Mouse (Mus musculus) stomach, embryonic 14.5 days (tissue): Measurements from ENCODE around the gene Olfml3. TPM values are rescaled to one million over a fixed set of nuclear protein-coding genes. Genes with fewer than 3 reads are reported as not detected.

Source experiments
- ATAC-seq: fragments of 200-750 bp; cut with Nextera tagmentation; 2 replicates; pipeline ENCODE4 v1.8.0; 2017; ENCODE audit warnings: low read depth, moderate TSS enrichment; ENCODE audit not compliant: insufficient number of reproducible peaks, insufficient read depth, low FRiP score
- H3K27ac ChIP-seq: fragments of 300-500 bp; sonication (generic); 2 replicates; pipeline ENCODE4 v1.5.1; 2014; ENCODE audit warnings: mild to moderate bottlenecking, low read length, moderate library complexity, mixed read lengths
- H3K27me3 ChIP-seq: fragments of 300-500 bp; sonication (generic); 2 replicates; pipeline ENCODE4 v1.6.1; 2014; ENCODE audit warnings: low read length, control low read depth, mixed read lengths; ENCODE audit not compliant: control insufficient read depth, insufficient read depth
- H3K36me3 ChIP-seq: fragments of 300-500 bp; sonication (generic); 2 replicates; pipeline ENCODE4 v1.6.1; 2014; ENCODE audit warnings: mild to moderate bottlenecking, control low read depth, low read length, moderate library complexity, mixed read lengths; ENCODE audit not compliant: control insufficient read depth, insufficient read depth
- H3K4me1 ChIP-seq: fragments of 300-500 bp; sonication (generic); 2 replicates; pipeline ENCODE4 v1.6.1; 2014; ENCODE audit warnings: low read length, control low read depth, mixed read lengths; ENCODE audit not compliant: control insufficient read depth, insufficient read depth
- H3K4me2 ChIP-seq: fragments of 300-500 bp; sonication (generic); replicated peaks from 2 replicates; pipeline ENCODE4 v1.6.1; 2014; ENCODE audit warnings: low read depth, low read length, control low read depth
- H3K4me3 ChIP-seq: fragments of 300-500 bp; sonication (generic); 2 replicates; pipeline ENCODE4 v1.5.1; 2014; ENCODE audit warnings: low read depth, low read length, control low read depth
- H3K9ac ChIP-seq: fragments of 300-500 bp; sonication (generic); replicated peaks from 2 replicates; pipeline ENCODE4 v1.6.1; 2014; ENCODE audit warnings: low read depth, mild to moderate bottlenecking, control low read depth, low read length, moderate library complexity, mixed read lengths
- H3K9me3 ChIP-seq: fragments of 300-500 bp; sonication (generic); 2 replicates; pipeline ENCODE4 v1.6.1; 2016; ENCODE audit warnings: low read depth, low read length, control low read depth; ENCODE audit not compliant: control insufficient read depth
- WGBS: fragments of 180-500 bp; shearing (Covaris S2); extraction: QIAGEN DNeasy Blood & Tissue Kit; methylation state at CpG from one replicate; pipeline ENCODE4 v1.1.7; 2014; 5-methylcytosine and 5-hydroxymethylcytosine counted together
- polyA plus RNA-seq: library from polyadenylated mRNA; unstranded; fragments of >200 nt; fragmentation: Nextera tagmentation; extraction: Ambion mirVana; gene quantifications from 2 replicates; pipeline ENCODE4 v1.2.1, GENCODE M21; 2014

The Olfml3 gene
- polyA plus RNA-seq, 1 experiment from 2014 or later = 76.5 TPM

DNA sequence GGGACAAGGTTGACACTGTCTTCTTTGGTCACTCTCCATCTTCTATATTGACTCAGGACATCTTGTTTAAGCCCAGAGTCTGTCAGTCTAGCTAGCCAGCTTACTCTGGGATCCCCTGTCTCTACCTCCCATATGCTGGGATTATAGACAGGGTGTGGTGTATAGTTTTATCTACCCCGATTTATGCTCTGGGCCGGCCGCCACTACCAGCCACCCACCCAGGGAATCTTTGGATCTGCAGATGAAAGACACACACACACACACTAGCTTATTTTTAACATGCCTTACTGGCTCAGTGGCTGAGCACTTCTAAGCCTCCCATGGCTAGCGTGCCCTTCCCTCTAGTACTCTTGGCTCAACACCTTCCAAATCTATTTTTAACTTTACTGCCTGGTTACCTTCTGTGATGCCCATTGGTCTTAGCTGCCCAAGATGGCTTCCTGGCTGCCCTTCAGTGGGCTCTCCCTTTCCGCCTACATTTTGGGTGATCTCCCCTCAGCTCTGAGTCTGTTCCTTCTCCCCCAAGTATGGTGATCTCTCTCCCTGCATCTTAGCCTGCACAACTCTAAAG is 28.2 kb downstream of the Olfml3 start:
- H3K4me2 ChIP-seq = no peak overlapping the region
- H3K27me3 ChIP-seq = no peaks in the 10 kb centered on the region
- H3K4me1 ChIP-seq = no peaks in the 10 kb centered on the region
- H3K36me3 ChIP-seq = no peaks in the 10 kb centered on the region
- H3K9ac ChIP-seq = no peak overlapping the region
- H3K27ac ChIP-seq = no peak overlapping the region
- no peaks in the 10 kb centered on the region for H3K9me3 ChIP-seq
- no peak overlapping the region for H3K4me3 ChIP-seq
- WGBS = 94% methylated on average over 5 of the region's 5 CpGs
- ATAC-seq = no peak

- no peaks in the 10 kb centered on the region for H3K4me1 ChIP-seq
- H3K9me3 ChIP-seq = no peaks in the 10 kb centered on the region
- no peak overlapping the region for H3K4me2 ChIP-seq
- H3K4me3 ChIP-seq = no peak overlapping the region
- no peak overlapping the region for H3K9ac ChIP-seq
- no peaks in the 10 kb centered on the region for H3K27me3 ChIP-seq
- no peaks in the 10 kb centered on the region for H3K36me3 ChIP-seq
- no peak overlapping the region for H3K27ac ChIP-seq
- no peak for ATAC-seq
- 69% methylated on average over 12 of the region's 12 CpGs for WGBS
Observed at GRCm38 (mm10) chr3:103705426-103705825, 32.4 kb downstream of the Olfml3 start.

GRCm38 (mm10) chr3:103704661-103705060 is 33.1 kb downstream of the Olfml3 start:
- no peaks in the 10 kb centered on the region for H3K9me3 ChIP-seq
- no peaks in the 10 kb centered on the region for H3K4me1 ChIP-seq
- H3K4me2 ChIP-seq = no peak overlapping the region
- H3K4me3 ChIP-seq = no peak overlapping the region
- no peak for ATAC-seq
- H3K9ac ChIP-seq = no peak overlapping the region
- H3K36me3 ChIP-seq = no peaks in the 10 kb centered on the region
- no peaks in the 10 kb centered on the region for H3K27me3 ChIP-seq
- 72% methylated on average over 6 of the region's 6 CpGs for WGBS
- H3K27ac ChIP-seq = no peak overlapping the region

GRCm38 (mm10) chr3:103696388-103696925 is 41.3 kb downstream of the Olfml3 start:
- ATAC-seq = no peak
- no peak overlapping the region for H3K9ac ChIP-seq
- no peak overlapping the region for H3K27ac ChIP-seq
- H3K27me3 ChIP-seq = no peaks in the 10 kb centered on the region
- H3K4me3 ChIP-seq = no peak overlapping the region
- no peaks in the 10 kb centered on the region for H3K4me1 ChIP-seq
- H3K36me3 ChIP-seq = no peaks in the 10 kb centered on the region
- H3K9me3 ChIP-seq = no peaks in the 10 kb centered on the region
- WGBS = 85% methylated on average over 1 of the region's 1 CpGs
- H3K4me2 ChIP-seq = no peak overlapping the region

- H3K36me3 ChIP-seq = no peaks in the 10 kb centered on the region
- ATAC-seq = no peak
Observed at GRCm38 (mm10) chr3:103695556-103695955, 42.2 kb downstream of the Olfml3 start.

DNA sequence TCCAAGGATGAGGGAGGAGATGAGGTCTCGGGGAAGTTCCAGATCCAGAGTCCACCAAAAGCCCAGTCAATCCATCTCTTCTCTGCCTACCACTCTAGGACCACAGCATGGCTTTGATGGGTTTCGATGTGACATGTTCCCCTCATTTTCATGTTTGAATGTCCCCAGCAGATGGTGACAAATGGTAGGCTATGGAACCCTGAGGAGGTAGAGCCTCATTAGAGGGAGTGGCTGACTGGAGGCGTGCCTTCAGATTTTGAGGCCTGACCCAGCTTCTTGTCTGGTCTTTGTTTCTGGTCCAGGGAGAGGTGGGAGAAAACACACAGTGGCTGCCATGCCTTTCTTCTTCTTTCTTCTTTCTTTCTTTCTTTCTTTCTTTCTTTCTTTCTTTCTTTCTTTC is 47.3 kb downstream of the Olfml3 start:
- Histone ChIP-seq H3K4me3 (no peak overlapping the region), H3K9ac (no peak overlapping the region), H3K36me3 (no peaks in the 10 kb centered on the region), H3K4me2 (no peak overlapping the region), H3K27ac (no peak overlapping the region), H3K4me1 (no peaks in the 10 kb centered on the region), H3K9me3 (no peaks in the 10 kb centered on the region), H3K27me3 (no peaks in the 10 kb centered on the region)
- WGBS = 88% methylated on average over 3 of the region's 3 CpGs
- ATAC-seq = no peak

More at GRCm38 (mm10) chr3:103695556-103695955, 42.2 kb downstream of the Olfml3 start:
- Histone ChIP-seq H3K4me1 (no peaks in the 10 kb centered on the region), H3K9ac (no peak overlapping the region), H3K27me3 (no peaks in the 10 kb centered on the region), H3K27ac (no peak overlapping the region), H3K4me2 (no peak overlapping the region), H3K9me3 (no peaks in the 10 kb centered on the region), H3K4me3 (no peak overlapping the region)
- 46% methylated on average over 3 of the region's 3 CpGs for WGBS

DNA sequence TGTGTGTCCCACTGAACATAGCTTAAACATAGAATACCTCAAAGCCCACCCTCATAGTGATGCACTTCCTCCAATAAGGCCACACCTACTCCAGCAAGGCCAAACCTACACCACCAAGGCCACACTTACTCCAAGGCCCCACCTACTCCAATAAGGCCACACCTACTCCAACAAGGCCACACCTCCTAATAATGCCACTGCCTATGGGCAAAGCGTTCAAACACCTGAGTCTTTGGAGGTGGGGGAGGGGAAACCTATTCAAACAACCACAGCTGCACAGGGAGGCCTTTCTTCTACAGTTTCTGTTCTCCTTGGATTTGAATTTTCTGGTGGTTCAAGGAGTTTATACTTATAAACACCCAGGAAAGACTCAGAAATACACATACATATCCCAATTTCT is 48.8 kb downstream of the Olfml3 start:
- H3K4me1 ChIP-seq = no peaks in the 10 kb centered on the region
- no peak overlapping the region for H3K4me2 ChIP-seq
- WGBS = 48% methylated on average over 1 of the region's 1 CpGs
- no peak for ATAC-seq
- H3K27ac ChIP-seq = no peak overlapping the region
- no peaks in the 10 kb centered on the region for H3K27me3 ChIP-seq
- no peak overlapping the region for H3K4me3 ChIP-seq
- H3K36me3 ChIP-seq = no peaks in the 10 kb centered on the region
- H3K9ac ChIP-seq = no peak overlapping the region
- no peaks in the 10 kb centered on the region for H3K9me3 ChIP-seq

- H3K4me1 ChIP-seq = no peaks in the 10 kb centered on the region
- no peak overlapping the region for H3K9ac ChIP-seq
- H3K9me3 ChIP-seq = no peaks in the 10 kb centered on the region
- no peak overlapping the region for H3K27ac ChIP-seq
- H3K4me3 ChIP-seq = no peak overlapping the region
- no peaks in the 10 kb centered on the region for H3K27me3 ChIP-seq
- WGBS = 27% methylated on average over 5 of the region's 5 CpGs
- no peak for ATAC-seq
- no peak overlapping the region for H3K4me2 ChIP-seq
- no peaks in the 10 kb centered on the region for H3K36me3 ChIP-seq
Observed at GRCm38 (mm10) chr3:103683966-103684319, 53.9 kb downstream of the Olfml3 start.
